Mouse (Mus musculus) adrenal gland, postnatal 36 days (tissue): Measurements from ENCODE around the gene Tmem117. TPM values are rescaled to one million over a fixed set of nuclear protein-coding genes. Genes with fewer than 3 reads are reported as not detected.
A peak's percentile ranks its signal among the peaks of the same experiment; 100 is the strongest.

Source experiments
- DNase-seq, 2 experiments: peaks; one replicate each; pipeline ENCODE4 v3.0.0; 2021; ENCODE audit warnings: mixed read lengths in 1 of 2
- total RNA-seq, 2 experiments: library from RNA; stranded (reverse); gene quantifications; 2 replicates each; pipeline ENCODE4 v1.2.3; 2021

Gene Tmem117
- total RNA-seq, 2 experiments from 2014 or later = 4.2 to 5.1 TPM

DNA sequence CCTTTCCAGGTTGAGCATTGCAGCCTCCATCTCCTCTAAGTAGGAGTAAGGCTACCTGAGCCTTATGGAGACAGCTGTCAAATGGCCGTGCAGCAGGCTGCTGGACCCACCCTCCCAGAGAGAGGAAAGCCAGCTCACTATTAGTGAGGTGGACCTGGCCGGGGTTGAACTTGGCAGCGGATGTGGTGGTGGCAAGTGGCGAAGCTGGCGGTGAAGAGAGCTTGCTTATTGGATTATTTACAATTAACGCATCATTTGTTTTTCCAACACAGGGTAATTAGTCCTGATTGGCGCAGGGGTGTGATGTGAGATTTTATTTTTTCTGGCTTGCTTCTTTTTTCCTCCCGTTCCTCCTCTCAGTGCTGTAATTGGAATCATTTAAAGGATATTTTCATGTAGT, 19.4 kb downstream of the Tmem117 start:
- no peak for DNase-seq

DNA sequence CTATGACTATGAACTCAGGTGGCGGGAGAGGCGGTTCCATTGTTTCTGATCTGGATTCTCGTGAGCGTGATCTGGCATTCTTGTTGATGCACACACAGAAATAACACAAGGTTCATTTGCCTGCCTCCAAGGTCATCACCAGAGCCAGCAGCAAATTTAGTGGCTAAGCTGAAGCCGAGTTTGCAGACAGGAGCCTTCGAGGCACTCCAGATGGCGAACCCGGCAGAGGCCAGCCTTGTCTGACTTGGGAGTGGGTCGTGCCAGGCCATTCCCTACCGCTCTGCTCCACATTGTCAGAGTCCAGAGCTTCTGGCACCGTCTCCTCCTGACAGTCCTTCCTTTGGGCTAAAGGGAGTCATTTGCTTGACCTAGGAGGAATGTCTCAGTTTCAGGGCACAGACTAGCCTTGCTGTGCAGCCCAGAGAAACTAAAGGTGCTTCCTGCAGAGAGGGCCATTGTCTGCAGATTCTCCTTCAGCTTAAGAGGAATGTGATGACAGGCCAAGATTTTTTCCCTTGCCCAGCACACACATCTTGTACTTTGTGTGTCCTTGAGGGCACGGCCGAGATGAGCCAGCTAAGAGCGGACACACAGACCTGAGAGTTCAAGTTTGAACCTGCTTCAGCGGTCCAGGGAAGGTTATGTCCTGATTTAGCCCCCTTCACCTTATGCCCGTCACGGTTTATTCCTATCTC, 20.2 kb downstream of the Tmem117 start:
- DNase-seq = peak; percentile 26 to 45

- DNase-seq = no peak
These were observed 20.7 kb downstream of the Tmem117 start for GRCm38 (mm10) chr15:94649766-94650120.

DNA sequence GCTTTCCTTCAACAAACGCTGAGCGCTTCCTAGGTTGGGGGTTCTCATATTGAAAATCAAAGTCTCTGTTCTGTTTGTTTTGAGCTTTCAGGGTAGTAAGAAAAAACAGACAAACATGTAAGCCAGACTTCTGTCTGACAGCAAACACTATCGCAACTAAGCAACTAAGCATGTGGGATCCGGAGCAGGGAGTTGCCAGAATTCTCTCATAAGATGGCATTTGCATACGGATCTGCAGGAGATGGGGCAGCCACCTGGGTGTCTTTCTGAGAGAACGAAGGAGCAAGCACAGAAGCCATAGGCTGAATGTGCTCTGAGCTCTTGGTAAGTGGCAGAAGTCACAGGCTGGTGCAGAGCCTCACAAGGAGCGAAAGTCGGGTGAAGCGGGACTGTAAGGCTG, 22.3 kb downstream of the Tmem117 start:
- no peak for DNase-seq

GRCm38 (mm10) chr15:94651969-94652842, 23.2 kb downstream of the Tmem117 start:
- DNase-seq = no peak

DNA sequence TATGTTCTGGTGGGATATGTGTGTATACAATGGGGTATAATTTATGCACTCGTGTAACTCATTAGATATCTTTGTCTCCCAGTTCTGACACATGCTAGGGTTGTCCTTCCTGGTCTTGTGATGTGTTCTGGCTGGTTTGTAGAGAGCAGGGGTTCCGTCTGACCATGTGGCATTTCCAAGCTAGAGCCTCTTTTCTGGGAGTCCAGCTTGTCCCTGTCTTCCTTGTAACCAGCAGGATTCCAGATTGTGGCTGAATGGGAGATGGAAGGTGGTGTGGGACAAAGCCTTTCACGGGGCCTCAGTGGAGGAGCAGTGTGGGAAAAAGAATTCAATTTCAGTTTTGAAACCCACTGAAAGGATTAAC, 23.8 kb downstream of the Tmem117 start:
- DNase-seq = no peak

DNA sequence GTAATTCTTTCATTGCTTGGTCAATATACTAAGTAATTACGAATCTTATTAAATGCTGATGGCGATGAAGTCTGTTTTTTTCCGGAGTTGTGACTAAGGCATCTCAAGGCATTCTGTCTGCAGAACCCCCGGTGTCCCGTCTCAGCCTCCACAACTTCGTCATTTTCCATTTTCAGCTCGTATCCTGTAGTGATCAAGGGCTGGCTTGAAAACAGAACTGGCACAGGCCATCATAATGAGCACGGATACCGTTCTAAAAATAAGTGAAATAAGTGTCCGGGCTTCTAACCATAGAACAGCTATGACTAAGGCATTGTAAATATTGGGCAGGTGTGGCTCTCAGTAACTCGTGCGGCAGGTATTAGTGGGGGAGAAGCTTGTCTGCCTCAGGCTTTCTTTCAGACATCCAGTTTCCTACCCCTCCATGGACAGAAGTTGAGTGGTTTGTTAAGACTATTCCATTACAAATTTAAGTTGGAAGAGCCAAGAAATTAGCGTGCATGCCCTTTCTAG, 26.8 kb downstream of the Tmem117 start:
- DNase-seq = no peak

DNA sequence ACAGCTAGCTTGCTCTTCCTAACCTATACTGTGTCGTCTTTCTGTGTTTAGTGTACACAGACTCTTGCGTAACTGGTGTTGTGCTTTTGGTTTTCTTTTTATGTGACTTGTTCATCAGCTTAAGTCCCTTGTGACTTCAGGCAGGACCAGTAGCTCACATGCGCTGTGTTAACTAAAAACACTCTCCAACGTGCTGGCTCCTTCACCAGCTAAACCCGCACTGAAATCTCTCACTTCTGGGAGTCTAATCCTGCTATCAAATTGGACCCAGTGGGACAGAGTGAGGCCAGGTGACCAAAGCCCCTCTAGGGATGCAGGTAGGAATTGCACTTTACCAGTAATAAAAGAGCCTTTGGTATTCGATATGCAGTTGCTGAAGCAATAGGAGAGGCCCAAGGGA, 28.9 kb downstream of the Tmem117 start:
- DNase-seq = no peak

DNA sequence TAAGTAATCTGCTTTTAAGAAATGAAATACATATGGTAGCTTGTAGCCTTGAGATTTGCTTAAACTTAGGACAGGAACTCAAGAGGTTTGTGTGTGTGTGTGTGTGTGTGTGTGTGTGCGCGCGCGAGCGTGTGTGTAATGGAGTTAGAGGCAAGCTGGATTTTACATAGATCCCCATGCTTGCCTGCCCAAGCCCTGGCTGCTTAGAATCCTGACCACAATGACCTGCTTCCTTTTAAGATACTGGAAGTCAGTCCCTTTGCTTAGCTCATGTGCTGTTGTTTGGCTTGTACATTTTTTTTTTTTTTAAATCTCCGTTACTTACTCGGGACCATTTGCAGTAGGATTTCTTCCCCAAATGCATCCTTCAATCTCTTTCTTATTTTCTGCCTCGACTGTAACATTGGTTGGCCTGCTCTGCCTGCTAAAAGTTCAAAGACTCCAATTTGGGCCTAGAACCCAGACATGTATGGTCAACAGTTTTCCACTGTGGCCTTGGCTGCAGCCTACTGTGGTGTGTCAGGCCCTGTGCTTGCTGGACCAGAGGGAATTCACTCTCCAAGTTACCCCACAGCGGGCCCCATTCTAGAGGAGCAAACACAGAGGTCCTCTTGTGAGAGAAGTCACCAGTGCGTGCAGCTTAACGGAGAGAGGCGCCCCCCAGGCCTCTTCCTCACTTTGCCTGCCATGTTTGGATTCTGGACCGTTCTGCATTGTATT, 29.5 kb downstream of the Tmem117 start:
- DNase-seq = no peak

- DNase-seq = no peak
These were observed 30.0 kb downstream of the Tmem117 start for GRCm38 (mm10) chr15:94659112-94659437.

GRCm38 (mm10) chr15:94660913-94661312, 31.9 kb downstream of the Tmem117 start:
- DNase-seq = no peak

DNA sequence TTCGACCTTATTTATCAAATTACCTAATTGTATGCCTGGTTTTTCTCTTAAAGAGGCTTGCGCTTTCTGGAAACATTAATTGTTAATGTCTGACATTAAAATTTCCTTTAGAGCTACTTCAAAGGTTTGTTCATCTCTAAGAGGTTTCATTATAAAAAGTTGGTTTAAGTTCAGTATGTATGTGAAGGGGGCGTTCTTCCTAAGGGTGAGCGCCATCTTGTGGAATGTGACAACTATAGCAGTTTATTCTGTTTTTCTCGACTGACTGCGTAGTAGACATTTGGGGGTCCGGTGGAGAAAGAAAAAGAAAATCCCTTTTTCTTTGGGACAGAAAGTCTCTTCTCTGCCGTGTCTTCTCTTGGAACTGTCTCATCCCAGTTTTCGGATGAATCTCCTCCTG, 32.4 kb downstream of the Tmem117 start:
- DNase-seq = peak in 1 of 2 experiments; percentile 27

DNA sequence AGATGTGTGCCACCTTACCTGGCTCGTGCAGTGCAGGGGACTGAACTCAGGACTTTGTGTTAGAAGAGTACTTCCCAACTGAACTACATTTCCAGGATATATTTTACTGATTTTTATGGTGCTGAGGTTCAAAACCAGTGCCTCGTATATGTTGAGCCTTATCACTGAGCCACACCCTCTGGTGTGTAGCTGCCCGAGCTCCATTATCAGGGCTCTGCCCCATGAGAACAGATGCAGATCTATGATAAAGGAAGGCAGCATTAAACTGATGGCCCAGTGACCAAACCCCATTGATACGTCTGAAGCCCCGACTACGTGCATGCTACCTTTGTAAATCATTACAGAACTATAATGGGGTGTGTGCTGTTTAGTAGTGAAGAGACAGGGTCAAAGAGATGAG, 35.6 kb downstream of the Tmem117 start:
- DNase-seq = no peak

DNA sequence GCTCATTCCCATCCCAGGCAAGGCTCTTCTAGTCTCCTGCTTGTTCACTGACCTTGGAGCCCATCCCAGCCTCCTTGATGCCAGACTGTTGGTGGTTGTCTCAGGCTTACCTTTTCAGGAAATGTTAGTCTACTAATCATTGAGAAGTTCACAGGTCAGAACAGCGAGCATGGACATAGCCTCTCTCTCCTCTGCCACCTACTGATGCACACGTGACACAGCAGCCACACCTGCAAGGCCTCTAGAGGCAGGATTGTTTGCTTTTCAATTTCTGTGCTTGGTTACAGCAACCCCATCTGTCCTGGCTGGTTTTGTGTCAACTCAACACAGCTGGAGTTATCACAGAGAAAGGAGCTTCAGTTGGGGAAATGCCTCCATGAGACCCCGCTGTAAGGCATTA, 52.1 kb downstream of the Tmem117 start:
- no peak for DNase-seq

DNA sequence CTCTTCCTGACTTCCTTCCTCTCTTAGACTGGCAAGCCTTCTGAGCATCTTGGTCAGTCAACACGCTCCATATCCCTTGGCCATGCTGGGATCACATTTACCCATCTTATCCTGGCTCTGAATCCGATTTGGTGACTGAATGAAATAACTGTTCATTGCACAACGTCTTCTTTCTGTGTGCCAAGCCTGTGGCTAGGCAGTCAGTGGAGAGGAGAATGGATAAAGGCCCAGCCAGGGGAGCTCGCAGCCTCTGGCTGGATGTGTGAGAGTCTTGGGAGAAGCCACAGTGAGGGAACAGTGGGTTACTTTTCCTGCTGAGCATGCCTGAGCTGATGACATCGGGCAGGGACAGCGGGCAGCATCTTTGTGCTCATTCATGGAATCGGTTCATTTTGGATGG, 55.2 kb downstream of the Tmem117 start:
- DNase-seq = peak in 1 of 2 experiments; percentile 28

DNA sequence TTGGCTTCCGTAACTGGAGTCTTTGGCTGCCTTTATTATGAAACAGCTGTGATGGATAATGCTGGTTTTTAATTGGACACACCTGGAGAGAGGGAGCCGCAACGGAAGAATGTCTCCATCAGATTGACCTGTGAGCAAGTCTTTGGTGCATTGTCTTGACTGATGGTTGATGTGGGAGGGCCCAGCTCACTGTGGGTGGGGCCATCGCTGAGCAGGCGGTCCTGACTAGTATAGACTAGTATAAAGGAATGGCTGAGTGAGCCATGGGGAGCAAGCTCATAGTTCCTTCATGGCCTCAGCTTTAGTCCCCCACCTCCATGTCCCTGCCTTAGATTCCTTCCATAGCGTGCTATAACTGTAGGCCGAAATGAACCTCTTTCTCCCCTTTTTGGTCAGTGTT, 58.1 kb downstream of the Tmem117 start:
- no peak for DNase-seq

DNA sequence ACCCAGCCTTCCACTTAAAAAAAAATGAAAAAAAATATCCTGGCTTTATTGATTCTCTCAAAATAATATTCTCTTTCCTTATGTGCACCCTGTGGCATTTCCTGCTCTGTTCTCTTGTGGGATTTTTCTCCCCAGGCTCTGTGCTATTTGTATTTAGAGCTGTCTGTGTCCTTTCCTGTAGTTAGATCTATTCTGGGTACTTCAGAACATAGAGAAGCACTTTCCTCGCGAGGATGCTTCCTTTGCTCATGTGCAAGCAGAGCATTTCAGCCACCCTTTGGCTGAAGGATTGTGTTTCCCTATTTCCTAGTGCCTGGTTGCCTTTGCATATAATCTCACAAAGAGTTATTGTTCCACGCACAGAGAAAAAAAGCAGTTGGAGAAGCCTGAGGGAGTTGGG, 58.6 kb downstream of the Tmem117 start:
- no peak for DNase-seq

DNA sequence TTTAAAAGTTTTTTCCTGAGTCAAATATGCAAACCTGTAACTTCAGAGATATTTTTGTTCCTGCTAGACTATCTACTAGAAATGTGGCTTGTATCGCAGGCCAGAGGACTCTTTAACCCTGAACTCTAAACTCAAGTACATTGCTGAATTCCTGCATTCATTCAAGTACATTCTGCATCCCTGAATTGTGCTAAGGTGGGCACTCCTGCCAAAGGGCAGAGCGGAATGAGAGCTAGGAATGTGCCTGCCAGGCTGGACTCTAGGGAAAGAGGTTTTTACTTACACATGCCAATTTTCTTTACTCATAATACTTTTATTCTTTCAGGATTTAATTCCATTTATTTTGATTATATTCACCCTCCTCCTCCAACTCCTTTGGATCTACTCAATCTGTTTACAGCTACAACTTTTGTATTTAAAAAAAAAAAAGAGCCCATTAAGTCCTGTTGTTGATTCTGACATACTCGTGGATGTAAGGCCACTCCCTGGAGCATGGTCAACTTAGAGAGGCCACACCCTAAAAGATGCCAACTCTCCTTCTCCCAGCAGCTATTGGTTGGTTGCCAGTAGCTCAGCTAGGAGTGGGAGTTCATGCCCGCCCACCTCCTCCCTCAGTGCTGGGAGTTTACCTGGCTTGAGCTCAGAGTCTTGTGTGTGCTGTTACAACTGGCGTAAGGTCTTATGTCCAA, 60.3 kb downstream of the Tmem117 start:
- DNase-seq = no peak

- no peak for DNase-seq
These were observed 60.8 kb downstream of the Tmem117 start for GRCm38 (mm10) chr15:94689884-94690231.

DNA sequence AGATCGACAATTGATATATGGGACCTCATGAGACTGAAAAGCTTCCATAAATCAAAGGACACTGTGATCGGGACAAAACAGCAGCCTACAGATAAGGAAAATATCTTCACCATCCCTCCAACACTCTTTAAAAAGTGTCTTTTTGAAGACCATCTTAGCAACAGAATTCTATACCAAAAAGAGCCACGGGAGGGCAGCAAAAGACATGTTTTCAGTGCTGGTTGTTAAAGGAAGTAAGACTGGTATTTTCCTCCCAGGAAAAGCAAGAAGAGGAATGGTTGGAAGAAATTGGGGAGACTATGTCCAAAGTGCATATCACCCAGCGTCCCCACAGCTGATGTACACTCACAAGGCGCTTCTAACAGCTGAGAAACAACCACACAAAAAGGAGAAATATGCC, 93.7 kb downstream of the Tmem117 start:
- DNase-seq = peak; percentile 19 to 60

- peak in 1 of 2 experiments; percentile 2 for DNase-seq
These were observed 103.1 kb downstream of the Tmem117 start for GRCm38 (mm10) chr15:94732104-94732503.

GRCm38 (mm10) chr15:94769227-94769626, 140.2 kb downstream of the Tmem117 start:
- no peak for DNase-seq
